ENCODE assay signal across 9 mouse cellular contexts in the genomic region with DNA sequence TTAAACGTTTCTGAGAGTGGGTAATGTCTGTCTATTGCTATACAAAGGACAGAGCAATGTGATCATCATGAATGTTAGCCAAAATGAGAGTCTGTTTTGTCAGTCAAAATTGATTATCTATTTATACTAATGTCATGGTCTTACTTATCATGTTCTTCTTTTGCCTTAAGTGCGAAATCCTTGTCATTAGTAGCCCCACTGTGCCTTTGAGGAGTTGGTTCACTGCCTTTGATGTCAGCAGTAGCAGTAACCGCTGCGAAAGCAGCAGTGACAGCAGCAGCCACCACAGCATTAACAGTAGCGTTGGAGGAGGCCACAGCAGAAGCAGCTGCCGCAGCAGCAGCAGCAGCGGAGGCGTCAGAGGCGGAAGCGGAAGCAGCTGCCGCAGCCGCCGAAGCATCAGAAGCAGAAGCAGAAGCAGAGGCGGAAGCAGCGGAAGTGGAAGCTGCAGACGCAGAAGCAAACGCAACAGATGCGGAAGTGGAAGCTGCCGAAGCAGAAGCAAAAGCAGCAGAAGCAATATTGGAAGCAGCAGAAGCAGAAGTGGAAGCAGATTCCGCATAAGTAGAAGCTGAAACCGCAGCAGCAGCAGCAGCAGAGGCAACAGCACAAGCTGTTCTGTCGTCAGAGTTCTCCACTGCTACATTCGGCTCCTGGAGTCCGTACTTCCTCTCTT. TPM values are rescaled to one million over a fixed set of nuclear protein-coding genes. Genes with fewer than 3 reads are reported as not detected.
DNase-seq lines count a peak whose midpoint lies in the region; ATAC-seq lines count a peak whose summit lies in the region.
"Had no signal": no experiment of that assay in that cellular context is flagged by ENCODE, and none has a peak within 500 bp of the region (broad histone marks: within the 10 kb centered on the region; RNA-seq: fewer than 3 reads in every experiment).

No protein-coding gene starts in this region.

- H3K27me3 ChIP-seq in intestine, embryonic 16.5 days (replicated peaks; ENCODE audit: control insufficient read depth, insufficient read depth, low read length), result no peaks in the 10 kb centered on the region

- H3K9me3 ChIP-seq in intestine, embryonic 16.5 days (ENCODE audit: control insufficient read depth, low read length), result no peaks in the 10 kb centered on the region

- peak overlapping the region; percentile 62; the same call in 1 of the 2 replicates for H3K27ac ChIP-seq in intestine, embryonic 16.5 days (ENCODE audit: low read length)

- H3K36me3 ChIP-seq in intestine, embryonic 16.5 days (ENCODE audit: control insufficient read depth, insufficient read depth, low read length), result no peaks in the 10 kb centered on the region

- H3K4me3 ChIP-seq in intestine, embryonic 16.5 days (ENCODE audit: low read length), result peak overlapping the region; percentile 46

- H3K4me1 ChIP-seq in intestine, embryonic 16.5 days (ENCODE audit: control insufficient read depth, insufficient read depth, low read length), result no peaks in the 10 kb centered on the region

- H3K4me2 ChIP-seq in intestine, embryonic 16.5 days (ENCODE audit: low read depth, low read length), result peak overlapping the region; percentile 45

- DNase-seq in Muller cell, postnatal 12 days (ENCODE audit: inconsistent ontology term), result peak; percentile 26
- DNase-seq in embryo, embryonic 10 days (ENCODE audit: low spot score), result peak; percentile 78
- peak; percentile 97 for DNase-seq in heart, adult 11 months
- DNase-seq in left cerebral cortex, postnatal 4 days, result peak; percentile 9
- peak; percentile 69 for DNase-seq in skeletal muscle tissue, adult 2 months (ENCODE audit: low read depth, low spot score)
- no peak for DNase-seq in cerebellum, adult 11-12 months

- peak; percentile 85 for ATAC-seq in intestine, embryonic 16.5 days
- peak; percentile 99 for ATAC-seq in megakaryocyte-erythroid progenitor cell, adult 5-6 weeks (replicated peaks; ENCODE audit: low FRiP score, low TSS enrichment, poor library complexity, severe bottlenecking)

- H3K9ac ChIP-seq in intestine, embryonic 16.5 days (ENCODE audit: low read depth, low read length), result peak overlapping the region; percentile 63

- intact Hi-C loops in left cerebral cortex, postnatal 4 days (cut with DNase I), result no loop called here

- WGBS in intestine, embryonic 16.5 days, result 25% methylated on average over 24 of the region's 24 CpGs

RNA-seq across cellular contexts. Expression of a gene that starts 17.5 kb away (rescaled TPM):
- polyA plus RNA-seq in intestine, embryonic 16.5 days (2015; fragmentation: Nextera tagmentation; extraction: Ambion mirVana), result not detected in 2 replicates
- not detected for total RNA-seq in left cerebral cortex, postnatal 4 days (2021)
- not detected in 2 replicates for total RNA-seq in megakaryocyte-erythroid progenitor cell, adult 5-6 weeks (2014; fragmentation: Nextera tagmentation)
- not detected in 2 replicates for total RNA-seq in megakaryocyte-erythroid progenitor cell, adult 5-6 weeks (2017)
- polyA plus RNA-seq: frontal cortex, adult 2 months had no signal

RNA-seq across cellular contexts. Expression of a gene that starts 43.9 kb away (rescaled TPM):
- polyA plus RNA-seq in intestine, embryonic 16.5 days (2015; fragmentation: Nextera tagmentation; extraction: Ambion mirVana), result 14.7 and 17.0 TPM in 2 replicates
- total RNA-seq in left cerebral cortex, postnatal 4 days (2021), result 10 to 100 TPM; 36.3 to 44.4 TPM
- 0.76 and 1.5 TPM in 2 replicates for total RNA-seq in megakaryocyte-erythroid progenitor cell, adult 5-6 weeks (2014; fragmentation: Nextera tagmentation)
- 1.3 and 1.9 TPM in 2 replicates for total RNA-seq in megakaryocyte-erythroid progenitor cell, adult 5-6 weeks (2017)

Comparison
In these comparisons a context has a peak if more than half of its experiments do, and no peak if none do; other contexts are left out.
1. RNA of a gene that starts 43.9 kb away (total RNA-seq): 36.3 to 44.4 TPM in left cerebral cortex, postnatal 4 days; 0.76 to 1.9 TPM in megakaryocyte-erythroid progenitor cell, adult 5-6 weeks; every median in the first group is over 10 times any median in the second.